Mouse (Mus musculus): ENCODE measurements around the gene Slc6a18. TPM values are rescaled to one million over a fixed set of nuclear protein-coding genes. Genes with fewer than 3 reads are reported as not detected.
"Not testable (repeated sequence)": the region's sequence is repeated elsewhere in the genome, so short reads cannot be mapped to it uniquely, and the experiment has no call there.

Slc6a18 gene
- total and polyA plus RNA-seq, 2 experiments from 2014 or later: not detected

DNA sequence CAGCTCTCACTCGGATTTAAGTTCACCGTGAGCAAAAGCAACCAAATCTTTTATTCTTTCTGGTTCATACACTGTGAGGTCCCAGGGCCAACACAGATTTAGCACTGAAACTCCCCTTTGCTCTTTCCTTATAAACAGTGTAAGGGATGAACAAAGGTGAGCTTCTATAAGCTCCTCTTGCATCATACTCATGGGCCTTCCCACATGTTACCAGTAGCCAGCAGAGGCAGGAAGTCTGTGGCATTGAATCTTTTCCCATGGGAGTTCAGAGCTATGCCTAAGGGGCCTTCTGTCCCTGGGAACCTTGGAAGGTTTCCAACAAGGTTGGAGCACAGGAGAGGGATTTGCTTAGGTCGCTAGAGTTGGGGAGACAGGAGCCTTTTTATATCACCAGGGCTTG is 34.4 kb upstream of the Slc6a18 start:
- Histone ChIP-seq H3K4me3 (ENCODE audit: low read length) (no peak overlapping the region), H3K9me3 (ENCODE audit: low read length) (no peaks in the 10 kb centered on the region), H3K9ac (replicated peaks; ENCODE audit: low read length) (no peak overlapping the region), H3K4me1 (ENCODE audit: insufficient read depth, low read length) (no peaks in the 10 kb centered on the region), H3K27ac (no peak overlapping the region), H3K27me3 (ENCODE audit: insufficient read depth, low read length) (no peaks in the 10 kb centered on the region), H3K4me2 (ENCODE audit: low read depth, low read length) (no peak overlapping the region), H3K36me3 (ENCODE audit: insufficient read depth, low read length) (no peaks in the 10 kb centered on the region)
- DNase-seq (ENCODE audit: low spot score) (no peak), ATAC-seq (no peak)
- WGBS: 75% methylated on average over 3 of the region's 3 CpGs
- TF ChIP-seq CTCF (IDR thresholded peaks at IDR 0.05; ENCODE audit: low read depth): no peak

DNA sequence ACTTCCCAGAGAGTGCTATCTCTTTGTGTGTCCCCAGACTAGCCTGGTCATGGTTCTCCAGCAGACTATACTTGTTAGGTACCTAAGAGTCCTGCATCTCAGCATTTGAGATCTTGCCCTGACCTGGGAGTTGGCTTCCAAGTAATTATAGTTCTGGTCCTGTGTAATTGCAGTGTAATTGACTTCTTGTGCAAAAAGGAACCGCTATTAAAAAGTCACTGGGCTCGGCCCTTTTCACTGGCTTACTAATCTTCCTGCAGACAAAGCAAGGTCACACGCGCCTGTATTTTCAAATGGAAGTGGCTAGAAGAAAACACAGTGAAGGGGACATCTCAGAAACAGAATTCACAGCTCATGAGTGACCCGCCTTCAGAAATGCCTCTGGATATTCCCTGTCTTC is 34.0 kb upstream of the Slc6a18 start:
- Histone ChIP-seq H3K27me3 (ENCODE audit: insufficient read depth, low read length) (no peaks in the 10 kb centered on the region), H3K27ac (no peak overlapping the region), H3K4me2 (ENCODE audit: low read depth, low read length) (no peak overlapping the region), H3K36me3 (ENCODE audit: insufficient read depth, low read length) (no peaks in the 10 kb centered on the region), H3K4me3 (ENCODE audit: low read length) (no peak overlapping the region), H3K4me1 (ENCODE audit: insufficient read depth, low read length) (no peaks in the 10 kb centered on the region), H3K9ac (replicated peaks; ENCODE audit: low read length) (no peak overlapping the region), H3K9me3 (ENCODE audit: low read length) (no peaks in the 10 kb centered on the region)
- ATAC-seq (no peak), DNase-seq (ENCODE audit: low spot score) (no peak)
- WGBS: 86% methylated on average over 5 of the region's 5 CpGs
- no peak for TF ChIP-seq CTCF (IDR thresholded peaks at IDR 0.05; ENCODE audit: low read depth)

DNA sequence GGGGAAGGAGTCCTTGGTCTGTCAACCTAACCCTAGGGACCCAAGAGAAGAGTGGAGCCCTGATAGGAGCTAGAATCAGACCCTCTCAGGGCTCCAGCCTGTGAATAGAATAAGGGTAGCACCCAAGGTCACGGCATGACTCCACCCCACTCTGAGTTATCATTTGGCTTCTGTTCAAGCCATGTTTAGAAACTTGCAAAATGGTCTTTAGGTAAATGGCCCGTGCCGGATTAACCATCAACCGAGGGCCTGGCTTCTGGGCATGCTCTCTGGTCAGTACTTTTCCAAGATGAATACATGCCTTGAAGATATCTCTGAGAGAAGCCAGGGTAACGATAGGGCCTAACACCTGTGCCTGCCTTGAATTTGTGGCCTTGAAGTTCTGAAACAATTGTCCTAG is 33.4 kb upstream of the Slc6a18 start:
- DNase-seq (ENCODE audit: low spot score) (no peak), ATAC-seq (no peak)
- Histone ChIP-seq H3K9ac (replicated peaks; ENCODE audit: low read length) (no peak overlapping the region), H3K4me3 (ENCODE audit: low read length) (no peak overlapping the region), H3K9me3 (ENCODE audit: low read length) (no peaks in the 10 kb centered on the region), H3K4me2 (ENCODE audit: low read depth, low read length) (no peak overlapping the region), H3K27me3 (ENCODE audit: insufficient read depth, low read length) (no peaks in the 10 kb centered on the region), H3K27ac (no peak overlapping the region), H3K4me1 (ENCODE audit: insufficient read depth, low read length) (no peaks in the 10 kb centered on the region), H3K36me3 (ENCODE audit: insufficient read depth, low read length) (no peaks in the 10 kb centered on the region)
- TF ChIP-seq CTCF (IDR thresholded peaks at IDR 0.05; ENCODE audit: low read depth): no peak
- WGBS: 96% methylated on average over 5 of the region's 5 CpGs

- H3K36me3 ChIP-seq (ENCODE audit: insufficient read depth, low read length): no peaks in the 10 kb centered on the region
- no peak overlapping the region for H3K4me3 ChIP-seq (ENCODE audit: low read length)
- no peaks in the 10 kb centered on the region for H3K9me3 ChIP-seq (ENCODE audit: low read length)
- no peak overlapping the region for H3K27ac ChIP-seq
- 58% methylated on average over 6 of the region's 6 CpGs for WGBS
- ATAC-seq (peak; percentile 39; the same call in 1 of the 2 replicates), DNase-seq (ENCODE audit: low spot score) (no peak)
- H3K9ac ChIP-seq (replicated peaks; ENCODE audit: low read length): no peak overlapping the region
- no peaks in the 10 kb centered on the region for H3K4me1 ChIP-seq (ENCODE audit: insufficient read depth, low read length)
- no peak for TF ChIP-seq CTCF (IDR thresholded peaks at IDR 0.05; ENCODE audit: low read depth)
- no peaks in the 10 kb centered on the region for H3K27me3 ChIP-seq (ENCODE audit: insufficient read depth, low read length)
- H3K4me2 ChIP-seq (ENCODE audit: low read depth, low read length): no peak overlapping the region
Measured at GRCm38 (mm10) chr13:73709491-73709890, 31.7 kb upstream of the Slc6a18 start.

DNA sequence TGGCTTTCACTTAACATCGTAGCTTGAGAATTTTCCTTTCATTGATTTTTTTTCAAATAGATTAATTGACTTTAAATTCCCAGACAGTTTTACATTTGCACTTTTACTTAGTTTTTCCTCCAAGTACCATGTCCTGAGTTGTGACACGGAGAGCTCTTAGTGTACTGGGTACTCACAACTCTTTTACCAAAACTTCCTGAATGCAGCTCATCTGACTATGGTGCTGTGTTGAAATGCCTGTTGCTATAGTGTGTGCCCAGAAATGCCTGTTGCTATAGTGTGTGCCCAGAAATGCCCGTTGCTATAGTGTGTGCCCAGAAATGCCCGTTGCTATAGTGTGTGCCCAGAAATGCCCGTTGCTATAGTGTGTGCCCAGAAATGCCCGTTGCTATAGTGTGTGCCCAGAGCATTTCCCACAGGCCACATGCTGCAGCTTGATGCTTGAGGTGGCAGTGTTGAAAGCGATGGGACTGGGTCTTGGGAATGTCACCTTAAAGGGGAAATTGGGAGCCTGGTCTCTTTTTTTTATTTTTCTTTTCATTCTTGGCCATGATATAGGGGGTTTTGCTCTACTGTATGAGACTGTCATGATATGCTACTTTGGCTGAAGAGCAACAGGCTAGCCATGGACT is 27.0 kb upstream of the Slc6a18 start, which contains the start of gene Slc6a19:
TSS of gene Slc6a19 (minus strand) at position 172 of the 632 bp plus-strand sequence.
- ATAC-seq (no peak; the same call in 1 of the 2 replicates), DNase-seq (ENCODE audit: low spot score) (peak; percentile 20)
- TF ChIP-seq CTCF (IDR thresholded peaks at IDR 0.05; ENCODE audit: low read depth): no peak
- Histone ChIP-seq H3K9ac (replicated peaks; ENCODE audit: low read length) (no peak within 1 kb of the TSS), H3K4me1 (ENCODE audit: insufficient read depth, low read length) (no peaks in the 10 kb centered on the region), H3K9me3 (ENCODE audit: low read length) (no peaks in the 10 kb centered on the region), H3K27me3 (ENCODE audit: insufficient read depth, low read length) (no peaks in the 10 kb centered on the region), H3K4me3 (ENCODE audit: low read length) (no peak within 1 kb of the TSS), H3K36me3 (ENCODE audit: insufficient read depth, low read length) (no peaks in the 10 kb centered on the region), H3K4me2 (ENCODE audit: low read depth, low read length) (no peak within 1 kb of the TSS), H3K27ac (no peak within 1 kb of the TSS)
- 39% methylated on average over 7 of the region's 7 CpGs for WGBS

GRCm38 (mm10) chr13:73703486-73703885 is 25.7 kb upstream of the Slc6a18 start:
- not testable (repeated sequence) for H3K4me2 ChIP-seq (ENCODE audit: low read depth, low read length); H3K4me1 ChIP-seq (ENCODE audit: insufficient read depth, low read length); H3K27me3 ChIP-seq (ENCODE audit: insufficient read depth, low read length); H3K27ac ChIP-seq; H3K36me3 ChIP-seq (ENCODE audit: insufficient read depth, low read length); H3K4me3 ChIP-seq (ENCODE audit: low read length); H3K9me3 ChIP-seq (ENCODE audit: low read length); DNase-seq (ENCODE audit: low spot score); ATAC-seq; H3K9ac ChIP-seq (replicated peaks; ENCODE audit: low read length)
- WGBS: 86% methylated on average over 4 of the region's 4 CpGs

DNA sequence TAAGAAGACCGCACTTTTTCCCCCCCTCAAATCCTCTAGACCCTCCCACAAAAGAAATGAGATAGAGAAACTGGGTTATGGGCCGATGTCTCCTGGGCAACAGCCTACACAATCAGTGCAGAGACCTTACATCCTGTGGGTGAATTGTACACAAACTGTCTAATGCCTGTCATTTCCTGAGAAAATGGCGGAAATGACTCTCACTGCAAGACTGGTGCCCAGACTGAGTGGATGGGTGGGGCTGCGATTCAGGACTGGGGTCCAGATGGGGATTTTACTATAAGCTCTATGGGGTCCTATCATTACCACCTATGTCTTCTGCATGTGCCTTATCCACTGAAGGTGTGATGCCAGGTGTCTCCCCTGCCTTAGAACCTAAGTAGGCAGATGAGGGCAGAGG is 25.0 kb upstream of the Slc6a18 start:
- no peak for DNase-seq (ENCODE audit: low spot score)
- no peak overlapping the region for H3K4me2 ChIP-seq (ENCODE audit: low read depth, low read length)
- no peak overlapping the region for H3K27ac ChIP-seq
- 91% methylated on average over 4 of the region's 4 CpGs for WGBS
- no peak overlapping the region for H3K9ac ChIP-seq (replicated peaks; ENCODE audit: low read length)
- TF ChIP-seq CTCF (IDR thresholded peaks at IDR 0.05; ENCODE audit: low read depth): no peak
- ATAC-seq: no peak
- no peaks in the 10 kb centered on the region for H3K4me1 ChIP-seq (ENCODE audit: insufficient read depth, low read length)
- no peaks in the 10 kb centered on the region for H3K36me3 ChIP-seq (ENCODE audit: insufficient read depth, low read length)
- H3K4me3 ChIP-seq (ENCODE audit: low read length): no peak overlapping the region
- no peaks in the 10 kb centered on the region for H3K27me3 ChIP-seq (ENCODE audit: insufficient read depth, low read length)
- no peaks in the 10 kb centered on the region for H3K9me3 ChIP-seq (ENCODE audit: low read length)
